Mouse (Mus musculus) lung, postnatal 10 days (tissue): ENCODE data around the gene Lin7a.

ENCODE experiments used
- DNase-seq: peaks from one replicate; pipeline ENCODE4 v3.0.0; 2021

Gene Lin7a

GRCm38 (mm10) chr10:107252503-107252815, 19.0 kb upstream of the Lin7a start:
- DNase-seq, result no peak

- no peak for DNase-seq
Measured at GRCm38 (mm10) chr10:107253191-107253965, 18.1 kb upstream of the Lin7a start.

DNA sequence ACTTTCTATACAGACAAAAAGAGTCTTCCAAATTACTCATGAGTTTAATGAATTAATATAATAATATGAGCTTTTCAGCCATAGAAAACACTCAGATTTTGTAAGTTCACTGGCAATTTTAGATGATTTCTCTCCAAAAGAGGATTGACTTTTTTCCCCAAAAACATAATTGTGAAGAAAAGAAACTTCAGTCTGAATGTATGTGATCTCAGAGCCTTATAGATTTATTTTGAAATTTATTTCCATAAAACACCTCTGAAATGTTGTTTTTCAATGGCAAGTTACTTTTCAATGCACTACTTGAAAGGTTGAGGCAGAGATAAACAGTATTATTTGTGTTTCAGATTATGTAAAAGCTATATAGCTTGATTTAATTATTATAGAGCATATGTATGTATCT, 16.8 kb upstream of the Lin7a start:
- no peak for DNase-seq

DNA sequence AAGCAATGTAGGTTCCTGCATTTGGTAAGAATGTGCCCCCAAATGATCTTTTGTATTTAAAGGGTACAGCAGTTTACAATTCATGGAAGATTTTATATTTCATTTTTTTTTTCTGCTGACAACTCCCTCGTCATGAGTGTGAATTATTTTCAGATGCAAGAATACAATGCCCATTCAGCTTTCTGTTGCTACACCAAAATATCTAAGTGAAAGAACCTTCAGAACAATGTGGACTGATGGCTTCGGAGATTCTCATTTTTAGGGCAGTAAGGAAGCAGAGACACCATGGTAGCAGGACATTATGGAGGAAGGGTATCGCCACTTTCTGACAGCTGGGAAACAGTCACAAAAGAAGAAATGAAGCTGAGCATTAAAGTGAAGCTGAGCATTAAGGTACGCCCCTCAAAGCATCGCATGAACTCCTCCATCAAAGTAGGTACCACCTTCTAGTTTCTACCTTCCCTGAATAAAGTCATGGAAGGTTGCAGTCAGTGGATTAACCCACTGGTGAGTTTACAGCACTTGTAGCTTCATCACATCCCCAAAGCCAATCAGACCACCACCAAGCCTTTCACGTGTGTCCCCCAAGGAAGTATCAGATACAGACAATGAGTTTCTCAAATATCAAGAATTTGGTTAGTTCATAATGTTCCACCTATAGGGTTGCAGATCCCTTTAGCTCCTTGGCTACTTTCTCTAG, 16.0 kb upstream of the Lin7a start:
- no peak for DNase-seq

- DNase-seq, result no peak
Measured at GRCm38 (mm10) chr10:107256451-107256960, 15.0 kb upstream of the Lin7a start.

DNA sequence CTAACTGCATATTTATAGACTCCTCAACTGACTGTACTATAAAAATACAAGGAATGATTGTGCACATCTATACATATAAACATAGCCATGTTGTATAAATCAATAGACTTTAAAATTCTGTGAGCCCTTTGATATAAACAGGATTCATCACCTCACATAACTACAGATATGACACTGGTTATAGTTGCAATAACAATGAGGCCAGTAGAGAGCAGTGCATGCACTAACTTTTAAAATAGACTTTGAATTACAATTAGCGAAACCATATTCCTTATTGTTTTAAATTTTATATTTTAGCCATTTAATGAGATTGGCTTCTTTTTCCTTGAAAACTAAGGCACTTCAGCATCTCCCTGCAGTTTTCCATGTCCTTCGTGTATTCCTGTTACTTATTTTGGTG, 11.1 kb upstream of the Lin7a start:
- DNase-seq, result no peak

GRCm38 (mm10) chr10:107272131-107272803, 781 bp downstream of the Lin7a start:
- DNase-seq, result peak; percentile 7

DNA sequence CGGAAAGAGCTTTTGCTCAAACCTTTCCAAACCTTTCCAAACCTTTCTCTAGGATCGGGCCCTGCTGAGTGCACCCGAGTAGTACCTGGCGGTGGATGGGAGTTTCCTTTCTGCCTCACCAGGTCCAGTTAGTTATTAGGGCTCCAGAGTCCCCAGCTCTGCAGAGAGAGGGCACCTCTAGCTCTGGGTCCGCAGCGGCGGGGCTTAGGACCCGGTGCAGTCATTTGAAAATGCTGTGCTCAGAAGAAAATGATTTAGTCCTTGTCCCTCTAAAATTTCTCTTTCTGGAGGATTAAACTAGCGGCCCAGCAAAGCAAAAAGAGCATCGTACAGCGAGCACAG, 1.3 kb downstream of the Lin7a start:
- DNase-seq, result no peak

DNA sequence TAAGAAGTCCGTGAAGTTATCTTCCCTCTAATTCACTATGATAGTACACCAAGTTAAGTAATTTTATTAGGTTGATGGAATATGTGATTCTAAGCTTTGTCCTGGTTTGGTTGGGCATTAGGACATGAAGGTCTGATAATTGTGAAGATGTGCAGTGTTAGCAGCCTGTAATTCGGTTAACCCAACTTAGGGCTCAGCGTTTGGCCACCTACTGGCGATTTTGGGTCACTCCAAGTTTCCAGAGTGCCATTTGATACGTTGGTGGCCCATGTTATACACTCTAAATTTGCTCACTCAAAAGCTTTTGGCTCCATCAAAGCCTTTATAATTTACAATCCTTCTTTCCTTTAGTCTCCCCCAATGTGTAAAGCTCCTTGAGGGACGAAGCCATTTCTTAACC, 2.4 kb downstream of the Lin7a start:
- DNase-seq, result no peak

GRCm38 (mm10) chr10:107274785-107275184, 3.3 kb downstream of the Lin7a start:
- no peak for DNase-seq

DNA sequence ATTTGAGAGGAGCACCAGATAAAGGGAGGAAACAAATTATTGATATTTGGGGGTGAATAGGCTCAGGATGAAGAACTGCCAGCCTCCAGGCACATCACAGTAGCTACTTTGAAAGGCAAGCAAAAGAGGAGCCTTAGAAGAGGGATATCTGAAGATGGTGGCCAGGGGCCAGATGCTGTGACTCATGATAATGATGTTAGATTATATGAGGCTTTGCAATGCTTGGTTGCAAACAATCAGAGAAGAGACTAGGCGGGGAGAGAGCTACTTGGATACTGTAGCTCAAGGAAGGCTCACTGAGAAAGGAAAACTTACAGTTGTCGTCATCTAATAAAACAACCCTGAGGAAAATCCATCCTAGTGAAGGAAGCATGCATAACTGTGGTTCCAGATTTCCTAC, 5.2 kb downstream of the Lin7a start:
- no peak for DNase-seq

DNA sequence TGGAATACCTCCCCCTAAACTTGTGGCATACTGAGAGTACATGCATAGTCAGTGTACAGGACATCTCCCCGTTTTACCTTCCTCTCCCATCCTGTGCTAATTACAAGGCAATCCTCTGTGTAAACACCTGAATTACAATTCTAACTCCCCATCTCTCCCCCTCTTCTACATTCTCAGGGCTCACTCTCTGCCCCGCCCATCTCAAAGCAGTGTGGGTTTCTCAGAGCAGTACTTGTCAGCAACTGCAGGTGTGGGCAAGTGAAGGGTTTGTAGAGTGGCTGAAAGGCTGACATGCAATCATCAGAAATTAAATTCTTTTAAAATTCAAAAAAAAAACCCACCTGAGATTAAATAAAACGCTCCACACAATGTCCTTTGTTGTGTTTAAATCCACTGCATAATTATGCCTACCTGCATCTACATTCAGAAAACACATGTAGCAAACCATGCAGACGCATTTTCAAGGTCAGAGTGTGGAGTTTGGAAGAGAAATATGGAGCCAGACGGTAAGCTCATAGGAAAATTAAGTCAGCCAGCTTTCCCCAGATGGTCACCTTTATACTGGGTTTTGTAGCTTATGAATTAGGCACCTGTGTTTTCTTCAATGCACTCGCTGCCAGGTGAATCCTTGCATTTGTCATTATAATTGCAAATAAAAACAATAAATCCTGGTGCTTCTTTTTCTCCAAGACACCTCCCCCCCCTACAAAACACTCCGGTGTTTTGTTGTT, 22.6 kb downstream of the Lin7a start:
- DNase-seq, result no peak

DNA sequence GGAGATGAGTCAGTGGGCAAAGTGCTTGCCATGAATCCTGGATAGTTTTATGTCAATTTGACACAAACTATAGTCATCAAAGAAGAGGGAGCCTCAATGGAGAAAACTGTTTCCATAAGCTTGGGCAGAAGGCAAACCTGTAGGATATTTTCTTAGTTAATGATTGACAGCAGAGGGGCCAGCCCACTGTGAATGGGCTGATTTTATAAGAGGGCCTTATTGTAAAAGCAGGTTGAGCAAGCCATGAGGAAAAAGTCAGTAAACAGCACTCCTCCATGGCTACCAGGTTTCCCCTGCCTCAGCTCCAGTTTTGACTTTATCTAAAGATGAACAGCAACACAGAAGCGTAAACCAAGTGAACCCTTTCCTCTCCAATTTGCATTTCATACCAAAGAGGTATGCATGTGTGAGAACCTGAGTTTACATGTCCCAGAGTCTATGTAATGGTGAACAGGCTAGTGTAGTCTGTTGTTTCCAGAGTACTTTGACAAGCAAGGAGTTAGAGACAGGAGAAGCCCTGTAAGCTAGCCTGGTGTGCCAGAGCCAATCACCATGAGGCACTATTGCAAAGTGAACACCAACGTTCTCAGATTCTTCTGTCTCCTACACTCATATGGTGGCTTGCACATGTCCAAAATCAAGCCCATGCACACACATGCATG, 29.2 kb downstream of the Lin7a start:
- no peak for DNase-seq

- DNase-seq, result no peak
Measured at GRCm38 (mm10) chr10:107310964-107311490, 39.5 kb downstream of the Lin7a start.

DNA sequence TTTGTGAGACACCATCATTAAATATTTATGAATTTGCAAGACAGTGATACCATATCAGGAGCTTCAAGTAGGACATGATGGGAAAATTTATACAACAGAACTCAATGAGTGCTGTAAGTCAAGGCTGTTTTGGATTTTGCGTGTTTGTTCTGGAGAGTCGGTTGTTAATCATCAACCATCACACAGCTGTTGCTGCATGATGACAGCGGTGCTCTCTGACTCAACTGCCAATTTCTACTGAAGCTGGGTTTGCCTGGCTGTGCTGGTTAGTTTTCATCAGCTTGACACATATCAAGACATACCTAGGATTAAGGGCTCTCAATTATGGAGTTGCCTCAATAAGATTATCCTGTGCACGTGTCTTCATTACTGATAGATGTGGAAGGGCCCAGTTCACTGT, 41.1 kb downstream of the Lin7a start:
- no peak for DNase-seq

- DNase-seq, result no peak
Measured at GRCm38 (mm10) chr10:107313395-107313794, 41.9 kb downstream of the Lin7a start.

GRCm38 (mm10) chr10:107315251-107315650, 43.8 kb downstream of the Lin7a start:
- DNase-seq, result no peak

- no peak for DNase-seq
Measured at GRCm38 (mm10) chr10:107315681-107316080, 44.2 kb downstream of the Lin7a start.

DNA sequence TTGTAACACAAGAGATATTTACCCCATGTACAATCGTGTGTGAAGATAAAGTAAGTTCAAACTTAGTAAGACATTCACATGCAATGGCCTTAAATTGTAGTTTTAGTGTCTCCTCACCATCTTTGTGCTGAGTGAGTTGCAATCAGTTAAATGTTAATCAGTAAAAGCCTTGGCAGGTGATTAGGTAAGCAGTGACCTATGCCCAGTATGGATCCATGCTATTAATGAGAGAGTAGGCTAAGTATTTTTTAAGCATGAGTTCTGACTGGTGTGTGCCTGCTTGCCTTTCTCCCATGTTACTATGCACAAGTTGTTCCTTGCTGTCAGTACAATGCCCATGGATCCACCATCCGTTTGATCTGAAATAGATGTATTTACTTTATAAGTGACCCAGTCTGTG, 44.6 kb downstream of the Lin7a start:
- no peak for DNase-seq

GRCm38 (mm10) chr10:107319648-107320047, 48.2 kb downstream of the Lin7a start:
- DNase-seq, result no peak

GRCm38 (mm10) chr10:107323865-107324264, 52.4 kb downstream of the Lin7a start:
- DNase-seq, result no peak

- DNase-seq, result no peak
Measured at GRCm38 (mm10) chr10:107325558-107325957, 54.1 kb downstream of the Lin7a start.

DNA sequence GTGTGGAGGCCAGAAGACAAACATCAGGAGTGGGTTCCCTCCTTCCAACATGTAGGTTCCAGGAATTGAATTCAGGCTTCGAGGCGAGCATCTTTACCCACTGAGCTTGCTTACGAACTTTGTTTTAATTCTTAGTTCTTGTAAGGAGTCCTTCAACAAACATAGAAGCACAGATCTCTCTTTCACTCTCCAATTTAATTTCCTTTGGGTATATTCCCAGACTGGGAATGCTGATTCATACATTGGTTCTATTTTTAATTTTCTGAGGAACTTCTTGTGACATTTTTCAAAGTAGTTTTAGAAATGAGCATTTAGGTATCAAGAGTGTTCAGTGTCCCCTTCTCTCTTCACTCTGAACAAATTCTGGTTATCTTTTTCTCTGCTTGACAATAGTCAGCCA, 68.0 kb downstream of the Lin7a start:
- DNase-seq, result no peak
